Mouse (Mus musculus): ENCODE results near the gene Lrig2. TPM values are rescaled to one million over a fixed set of nuclear protein-coding genes. Genes with fewer than 3 reads are reported as not detected.
A peak's percentile ranks its signal among the peaks of the same experiment; 100 is the strongest.

The Lrig2 gene
- total and polyA plus RNA-seq, 2 experiments = 2.8 to 5.8 TPM

DNA sequence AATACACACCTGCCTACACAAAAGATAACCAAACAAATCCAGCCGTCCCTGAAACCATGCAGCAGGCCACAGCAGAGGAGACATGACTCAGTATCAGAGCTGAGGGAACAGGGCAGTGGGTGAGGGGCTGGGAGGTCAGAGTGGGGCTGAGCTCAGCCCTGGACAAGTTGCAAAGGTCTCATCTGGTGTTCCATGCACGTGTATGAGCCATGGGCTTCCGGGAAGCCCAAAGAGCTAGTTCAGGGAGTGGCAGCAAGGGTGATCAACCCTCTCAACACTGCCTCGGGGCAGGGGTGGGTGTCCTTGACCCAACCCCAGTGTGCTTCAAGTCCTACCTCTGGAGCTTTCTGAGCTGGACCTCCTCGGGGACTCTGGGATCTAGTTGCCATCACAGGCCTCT lies 153.0 kb downstream of the Lrig2 start:
- no peaks in the 10 kb centered on the region for H3K36me3 ChIP-seq (ENCODE audit: control insufficient read depth, insufficient read depth, low read length)
- H3K4me3 ChIP-seq (ENCODE audit: insufficient read depth, low read depth, low read length) = no peak overlapping the region
- H3K79me2 ChIP-seq (ENCODE audit: control insufficient read depth, insufficient read depth, low read length) = no peaks in the 10 kb centered on the region
- 23% methylated on average over 5 of the region's 5 CpGs for WGBS
- DNase-seq (ENCODE audit: extremely low read depth, low read depth, low spot score) = peak; percentile 43
- peaks cover 13% of the 10 kb centered on the region for H3K4me1 ChIP-seq (ENCODE audit: control insufficient read depth, insufficient read depth, low read length)
- no peak overlapping the region for H3K27ac ChIP-seq (replicated peaks; ENCODE audit: insufficient read depth, low read depth, low read length)
- no peak overlapping the region for H3K9ac ChIP-seq (ENCODE audit: low read depth, low read length)
- H3K27me3 ChIP-seq (ENCODE audit: control insufficient read depth, insufficient read depth, low read length) = no peaks in the 10 kb centered on the region
- TF ChIP-seq POLR2A (IDR thresholded peaks at IDR 0.05; ENCODE audit: extremely low read depth, insufficient read depth, low read length) = no peak
- no peak for TF ChIP-seq CTCF (IDR thresholded peaks at IDR 0.05; ENCODE audit: low read depth, low read length)

GRCm38 (mm10) chr3:104356106-104356505 lies 155.6 kb downstream of the Lrig2 start:
- no peaks in the 10 kb centered on the region for H3K79me2 ChIP-seq (ENCODE audit: control insufficient read depth, insufficient read depth, low read length)
- no peaks in the 10 kb centered on the region for H3K27me3 ChIP-seq (ENCODE audit: control insufficient read depth, insufficient read depth, low read length)
- TF ChIP-seq CTCF (IDR thresholded peaks at IDR 0.05; ENCODE audit: low read depth, low read length) (no peak), POLR2A (IDR thresholded peaks at IDR 0.05; ENCODE audit: extremely low read depth, insufficient read depth, low read length) (no peak)
- DNase-seq (ENCODE audit: extremely low read depth, low read depth, low spot score) = no peak
- no peak overlapping the region for H3K9ac ChIP-seq (ENCODE audit: low read depth, low read length)
- peaks cover 13% of the 10 kb centered on the region for H3K4me1 ChIP-seq (ENCODE audit: control insufficient read depth, insufficient read depth, low read length)
- no peak overlapping the region for H3K27ac ChIP-seq (replicated peaks; ENCODE audit: insufficient read depth, low read depth, low read length)
- no peak overlapping the region for H3K4me3 ChIP-seq (ENCODE audit: insufficient read depth, low read depth, low read length)
- no peaks in the 10 kb centered on the region for H3K36me3 ChIP-seq (ENCODE audit: control insufficient read depth, insufficient read depth, low read length)
- 97% methylated on average over 5 of the region's 5 CpGs for WGBS

- Histone ChIP-seq H3K27ac (replicated peaks; ENCODE audit: insufficient read depth, low read depth, low read length) (no peak overlapping the region), H3K36me3 (ENCODE audit: control insufficient read depth, insufficient read depth, low read length) (no peaks in the 10 kb centered on the region)
- 86% methylated on average over 3 of the region's 3 CpGs for WGBS
These were observed 157.8 kb downstream of the Lrig2 start for GRCm38 (mm10) chr3:104353884-104354283.

GRCm38 (mm10) chr3:104352358-104353060 lies 159.2 kb downstream of the Lrig2 start:
- no peaks in the 10 kb centered on the region for H3K36me3 ChIP-seq (ENCODE audit: control insufficient read depth, insufficient read depth, low read length)
- no peak overlapping the region for H3K27ac ChIP-seq (replicated peaks; ENCODE audit: insufficient read depth, low read depth, low read length)
- TF ChIP-seq POLR2A (IDR thresholded peaks at IDR 0.05; ENCODE audit: extremely low read depth, insufficient read depth, low read length) (no peak), CTCF (IDR thresholded peaks at IDR 0.05; ENCODE audit: low read depth, low read length) (no peak)
- no peak for DNase-seq (ENCODE audit: extremely low read depth, low read depth, low spot score)
- no peaks in the 10 kb centered on the region for H3K4me1 ChIP-seq (ENCODE audit: control insufficient read depth, insufficient read depth, low read length)
- no peak overlapping the region for H3K4me3 ChIP-seq (ENCODE audit: insufficient read depth, low read depth, low read length)
- no peaks in the 10 kb centered on the region for H3K79me2 ChIP-seq (ENCODE audit: control insufficient read depth, insufficient read depth, low read length)
- no peak overlapping the region for H3K9ac ChIP-seq (ENCODE audit: low read depth, low read length)
- H3K27me3 ChIP-seq (ENCODE audit: control insufficient read depth, insufficient read depth, low read length) = no peaks in the 10 kb centered on the region
- 72% methylated on average over 7 of the region's 7 CpGs for WGBS

More at GRCm38 (mm10) chr3:104353884-104354283, 157.8 kb downstream of the Lrig2 start:
- no peak for TF ChIP-seq CTCF (IDR thresholded peaks at IDR 0.05; ENCODE audit: low read depth, low read length)
- no peak for TF ChIP-seq POLR2A (IDR thresholded peaks at IDR 0.05; ENCODE audit: extremely low read depth, insufficient read depth, low read length)
- Histone ChIP-seq H3K9ac (ENCODE audit: low read depth, low read length) (no peak overlapping the region), H3K4me3 (ENCODE audit: insufficient read depth, low read depth, low read length) (no peak overlapping the region), H3K27me3 (ENCODE audit: control insufficient read depth, insufficient read depth, low read length) (no peaks in the 10 kb centered on the region), H3K79me2 (ENCODE audit: control insufficient read depth, insufficient read depth, low read length) (no peaks in the 10 kb centered on the region), H3K4me1 (ENCODE audit: control insufficient read depth, insufficient read depth, low read length) (peaks cover 4% of the 10 kb centered on the region; the same call in 1 of the 2 replicates)
- no peak for DNase-seq (ENCODE audit: extremely low read depth, low read depth, low spot score)

DNA sequence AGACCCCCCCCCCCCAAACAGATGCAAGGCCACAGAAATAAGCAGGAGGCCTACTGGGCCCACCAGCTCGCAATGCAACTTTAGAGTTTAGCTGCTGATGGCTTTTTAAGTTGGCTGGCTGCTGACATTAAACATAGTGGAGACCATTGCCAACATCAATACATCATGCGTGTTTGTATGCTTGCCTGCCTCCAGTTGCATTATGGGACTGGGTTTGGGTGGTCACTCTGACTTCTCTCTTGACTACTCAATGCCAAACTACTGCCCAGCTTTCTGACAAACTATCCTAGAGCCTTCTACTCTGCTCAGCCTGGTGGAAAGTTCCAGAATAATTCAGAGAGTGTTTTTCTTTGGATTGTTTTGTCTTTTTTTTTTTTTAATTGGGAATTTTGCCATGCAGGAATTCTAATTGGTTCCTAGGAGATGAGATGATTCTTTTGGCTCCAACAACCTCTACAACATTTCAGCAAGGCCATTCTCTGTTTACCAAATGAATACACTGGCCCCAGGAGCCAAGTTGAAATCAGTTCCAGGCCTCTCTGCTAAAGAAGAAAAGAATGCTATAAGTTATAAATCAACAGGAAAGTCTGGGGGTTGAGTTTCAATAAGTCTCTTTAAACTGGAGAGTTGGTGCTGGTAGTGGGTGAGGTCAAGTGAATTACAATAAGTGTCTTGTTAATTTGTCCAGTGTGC lies 161.3 kb downstream of the Lrig2 start:
- no peak overlapping the region for H3K27ac ChIP-seq (replicated peaks; ENCODE audit: insufficient read depth, low read depth, low read length)
- H3K36me3 ChIP-seq (ENCODE audit: control insufficient read depth, insufficient read depth, low read length) = no peaks in the 10 kb centered on the region
- H3K27me3 ChIP-seq (ENCODE audit: control insufficient read depth, insufficient read depth, low read length) = no peaks in the 10 kb centered on the region
- TF ChIP-seq CTCF (IDR thresholded peaks at IDR 0.05; ENCODE audit: low read depth, low read length) (no peak), POLR2A (IDR thresholded peaks at IDR 0.05; ENCODE audit: extremely low read depth, insufficient read depth, low read length) (no peak)
- DNase-seq (ENCODE audit: extremely low read depth, low read depth, low spot score) = no peak
- H3K79me2 ChIP-seq (ENCODE audit: control insufficient read depth, insufficient read depth, low read length) = no peaks in the 10 kb centered on the region
- no peak overlapping the region for H3K9ac ChIP-seq (ENCODE audit: low read depth, low read length)
- 72% methylated on average over 2 of the region's 2 CpGs for WGBS
- H3K4me1 ChIP-seq (ENCODE audit: control insufficient read depth, insufficient read depth, low read length) = no peaks in the 10 kb centered on the region
- no peak overlapping the region for H3K4me3 ChIP-seq (ENCODE audit: insufficient read depth, low read depth, low read length)

- Histone ChIP-seq H3K4me1 (ENCODE audit: control insufficient read depth, insufficient read depth, low read length) (no peaks in the 10 kb centered on the region), H3K9ac (ENCODE audit: low read depth, low read length) (no peak overlapping the region), H3K27ac (replicated peaks; ENCODE audit: insufficient read depth, low read depth, low read length) (no peak overlapping the region), H3K27me3 (ENCODE audit: control insufficient read depth, insufficient read depth, low read length) (no peaks in the 10 kb centered on the region), H3K4me3 (ENCODE audit: insufficient read depth, low read depth, low read length) (no peak overlapping the region), H3K79me2 (ENCODE audit: control insufficient read depth, insufficient read depth, low read length) (no peaks in the 10 kb centered on the region), H3K36me3 (ENCODE audit: control insufficient read depth, insufficient read depth, low read length) (no peaks in the 10 kb centered on the region)
- no peak for TF ChIP-seq POLR2A (IDR thresholded peaks at IDR 0.05; ENCODE audit: extremely low read depth, insufficient read depth, low read length)
- no peak for TF ChIP-seq CTCF (IDR thresholded peaks at IDR 0.05; ENCODE audit: low read depth, low read length)
- DNase-seq (ENCODE audit: extremely low read depth, low read depth, low spot score) = no peak
- 80% methylated on average over 2 of the region's 2 CpGs for WGBS
These were observed 161.9 kb downstream of the Lrig2 start for GRCm38 (mm10) chr3:104349847-104350228.
